Mouse (Mus musculus): Measurements from ENCODE around the gene Retnla. TPM values are rescaled to one million over a fixed set of nuclear protein-coding genes. Genes with fewer than 3 reads are reported as not detected.

The Retnla gene
- 441 and 955 TPM in 2 replicates for polyA plus RNA-seq (2012; rRNA removed; ENCODE audit: low replicate concordance)

DNA sequence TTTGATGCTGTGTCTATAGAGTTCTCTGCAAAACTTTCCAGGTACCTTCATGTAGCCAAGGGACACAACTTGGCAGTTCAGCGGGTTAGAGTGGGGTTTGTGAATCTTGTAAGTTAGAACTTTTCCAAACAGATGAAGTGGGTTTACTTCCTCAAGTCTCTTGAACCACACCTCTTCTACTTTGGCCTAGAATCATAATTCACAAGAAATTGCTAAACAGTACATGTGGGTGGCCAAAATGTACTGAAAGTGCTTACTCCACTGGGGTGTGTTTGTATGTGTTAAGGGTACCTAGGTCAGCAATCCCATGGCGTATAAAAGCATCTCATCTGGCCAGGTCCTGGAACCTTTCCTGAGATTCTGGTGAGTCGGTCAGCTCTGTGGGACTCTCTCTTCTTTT lies at the start of gene Retnla:
Gene Retnla (plus strand): TSS at position 286 of the 400 bp plus-strand sequence.

DNA sequence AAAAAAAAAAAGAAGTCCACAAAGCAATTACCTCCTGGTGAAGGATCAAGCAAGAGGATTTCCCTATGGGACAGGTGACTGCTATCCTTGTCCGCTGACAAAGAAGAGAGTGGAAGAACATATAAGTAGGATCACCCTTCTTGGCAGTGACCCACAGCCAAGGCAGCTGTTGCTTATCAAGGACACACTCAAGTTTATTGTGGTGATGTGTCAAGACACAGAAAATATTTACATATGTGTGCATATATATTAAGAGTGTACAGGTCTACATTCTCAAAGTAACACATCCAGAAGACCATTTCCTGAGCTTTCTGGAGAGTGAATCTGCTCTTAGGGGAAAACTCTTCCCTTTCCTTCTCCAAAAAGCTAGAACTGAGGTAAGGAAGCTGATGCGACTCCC lies 25.7 kb upstream of the Retnla start, which contains the start of gene Retnlb:
Gene Retnlb (plus strand): TSS at position 162 of the 400 bp plus-strand sequence.

DNA sequence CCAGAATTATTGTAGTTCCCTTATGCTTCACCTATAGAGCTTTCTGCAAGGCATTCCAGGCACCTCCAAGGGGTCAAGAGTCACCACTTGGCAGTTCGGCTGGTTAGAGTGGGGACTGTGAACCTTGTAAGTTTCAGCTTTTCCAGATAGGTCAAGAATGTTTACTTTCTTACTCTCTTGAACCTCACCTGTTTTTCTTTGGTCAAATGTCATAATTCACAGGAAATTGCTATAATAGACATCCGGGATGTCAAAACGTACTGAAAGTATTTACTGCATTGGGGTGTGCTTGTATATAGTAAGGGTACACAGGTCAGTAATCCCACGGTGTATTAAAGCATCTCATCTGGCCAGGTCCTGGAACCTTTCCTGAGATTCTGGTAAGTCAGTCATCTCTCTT lies 30.0 kb downstream of the Retnla start, which contains the start of gene Retnlg:
Gene Retnlg (plus strand): TSS at position 301 of the 400 bp plus-strand sequence.

Other genes starting within 250 kb of the Retnla start
- gene Trat1, start 70.5 kb upstream of the Retnla start, polyA plus RNA-seq (2012; rRNA removed; ENCODE audit: low replicate concordance), result 0.03 TPM in 2 replicates
- gene Retnlb, start 25.7 kb upstream of the Retnla start, polyA plus RNA-seq (2012; rRNA removed; ENCODE audit: low replicate concordance), result 0.26 TPM in 1 of 2 replicates, not detected in the other
- gene Retnlg, start 30.1 kb downstream of the Retnla start, polyA plus RNA-seq (2012; rRNA removed; ENCODE audit: low replicate concordance), result 3.8 and 134 TPM in 2 replicates
- gene Dzip3, start 151.6 kb downstream of the Retnla start, polyA plus RNA-seq (2012; rRNA removed; ENCODE audit: low replicate concordance), result 4.1 and 5.8 TPM in 2 replicates
- gene Cip2a, start 151.6 kb downstream of the Retnla start, polyA plus RNA-seq (2012; rRNA removed; ENCODE audit: low replicate concordance), result 0.40 and 2.7 TPM in 2 replicates
- gene Myh15, start 214.9 kb downstream of the Retnla start, polyA plus RNA-seq (2012; rRNA removed; ENCODE audit: low replicate concordance), result not detected in 2 replicates

Data from subcutaneous adipose tissue, adult 2 months (tissue).